Comparison of ENCODE assay signal across 18 mouse cellular contexts in the genomic region with DNA sequence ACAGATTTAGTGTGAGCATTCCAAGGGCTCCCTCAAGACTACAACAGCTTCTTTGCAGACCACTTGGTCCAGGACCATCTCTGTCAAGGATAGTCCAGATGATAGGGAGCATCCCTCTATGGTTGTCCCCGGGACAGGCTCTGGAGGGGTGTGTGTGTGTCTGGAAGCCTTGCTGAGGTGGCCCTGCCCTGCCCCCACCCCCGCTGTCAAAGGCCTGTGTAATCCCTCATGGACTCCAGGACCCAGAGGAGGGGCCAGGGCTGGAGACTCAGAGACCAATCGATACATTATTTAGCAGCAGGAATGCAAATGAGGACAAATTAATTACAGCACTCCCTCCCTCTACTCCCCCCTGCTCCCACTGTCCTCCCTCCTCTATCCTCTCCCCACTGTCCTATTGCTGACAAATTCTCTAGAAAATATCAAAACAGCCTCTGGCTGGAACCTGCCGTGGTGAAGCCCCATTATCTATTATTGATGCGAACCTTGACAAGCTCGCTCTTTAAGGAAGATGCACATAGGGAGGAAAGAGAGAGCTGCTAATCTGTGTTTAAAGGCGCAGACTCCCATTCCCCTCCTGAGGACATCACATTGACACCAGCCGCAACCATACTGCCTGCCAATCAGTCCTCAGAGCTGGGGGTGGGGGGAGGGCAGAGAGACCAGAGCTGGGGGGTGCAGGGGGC. TPM values are rescaled to one million over a fixed set of nuclear protein-coding genes. Genes with fewer than 3 reads are reported as not detected.
DNase-seq lines count a peak whose midpoint lies in the region; ATAC-seq lines count a peak whose summit lies in the region.
"Had no signal": no experiment of that assay in that cellular context is flagged by ENCODE, and none has a peak within 500 bp of the region (broad histone marks: within the 10 kb centered on the region; RNA-seq: fewer than 3 reads in every experiment).

No protein-coding gene starts in this region.

- DNase-seq in hindbrain, embryonic 10.5 days (ENCODE audit: low spot score): no peak
- no peak for DNase-seq in limb, embryonic 10.5 days (ENCODE audit: low spot score)
- DNase-seq in urinary bladder, postnatal 10 days (ENCODE audit: low spot score): no peak
- no peak for DNase-seq in adrenal gland, adult 2 months
- DNase-seq: cerebellum, adult 9-11 months; heart, adult 11 months; heart, postnatal 4 days; lung, adult 2 months; lung, postnatal 36 days; thymus, postnatal 14 days had no signal

- ATAC-seq in hindbrain, embryonic 13.5 days (ENCODE audit: low FRiP score): peak; percentile 46
- peak; percentile 54; the same call in 1 of the 2 replicates for ATAC-seq in midbrain, embryonic 12.5 days (ENCODE audit: low FRiP score, low read depth)
- ATAC-seq in neural tube, embryonic 13.5 days (ENCODE audit: low read depth): peak; percentile 62; the same call in 1 of the 2 replicates
- ATAC-seq: intestine, embryonic 16.5 days; liver, embryonic 12.5 days had no signal

- H3K4me3 ChIP-seq in hindbrain, embryonic 10.5 days: no peak overlapping the region
- H3K4me3 ChIP-seq in hindbrain, embryonic 13.5 days: no peak overlapping the region
- H3K4me3 ChIP-seq in midbrain, embryonic 12.5 days: no peak overlapping the region
- H3K4me3 ChIP-seq in neural tube, embryonic 13.5 days: no peak overlapping the region
- no peak overlapping the region for H3K4me3 ChIP-seq in limb, embryonic 10.5 days
- H3K4me3 ChIP-seq: embryonic facial prominence, embryonic 13.5 days; heart, embryonic 15.5 days; limb, embryonic 12.5 days; liver, embryonic 12.5 days had no signal

- H3K9ac ChIP-seq in hindbrain, embryonic 13.5 days: 0 out of 2 replicates have a peak overlapping the region, but pooled peaks have one; percentile 14
- H3K9ac ChIP-seq in midbrain, embryonic 12.5 days (replicated peaks): no peak overlapping the region
- H3K9ac ChIP-seq in neural tube, embryonic 13.5 days: peak overlapping the region; percentile 22; the same call in 1 of the 2 replicates
- H3K9ac ChIP-seq: embryonic facial prominence, embryonic 13.5 days; heart, embryonic 15.5 days; limb, embryonic 12.5 days; liver, embryonic 12.5 days had no signal

- 0 out of 2 replicates have a peak overlapping the region, but pooled peaks have one; percentile 21 for H3K4me2 ChIP-seq in hindbrain, embryonic 13.5 days
- no peak overlapping the region; the same call in 1 of the 2 replicates for H3K4me2 ChIP-seq in midbrain, embryonic 12.5 days (replicated peaks)
- H3K4me2 ChIP-seq in neural tube, embryonic 13.5 days: peak overlapping the region; percentile 21; the same call in 1 of the 2 replicates
- H3K4me2 ChIP-seq: embryonic facial prominence, embryonic 13.5 days; heart, embryonic 15.5 days; limb, embryonic 12.5 days; liver, embryonic 12.5 days had no signal

- peak overlapping the region; percentile 42; the same call in 1 of the 2 replicates for H3K27ac ChIP-seq in hindbrain, embryonic 10.5 days
- peak overlapping the region; percentile 55 for H3K27ac ChIP-seq in hindbrain, embryonic 13.5 days
- H3K27ac ChIP-seq in midbrain, embryonic 12.5 days (replicated peaks): peak overlapping the region; percentile 69
- H3K27ac ChIP-seq in neural tube, embryonic 13.5 days (replicated peaks): peak overlapping the region; percentile 74
- no peak overlapping the region for H3K27ac ChIP-seq in limb, embryonic 10.5 days
- H3K27ac ChIP-seq: embryonic facial prominence, embryonic 13.5 days; heart, embryonic 15.5 days; limb, embryonic 12.5 days; liver, embryonic 12.5 days had no signal

- H3K36me3 ChIP-seq in hindbrain, embryonic 10.5 days: no peaks in the 10 kb centered on the region
- no peaks in the 10 kb centered on the region for H3K36me3 ChIP-seq in hindbrain, embryonic 13.5 days
- no peaks in the 10 kb centered on the region for H3K36me3 ChIP-seq in midbrain, embryonic 12.5 days
- no peaks in the 10 kb centered on the region for H3K36me3 ChIP-seq in neural tube, embryonic 13.5 days
- no peaks in the 10 kb centered on the region for H3K36me3 ChIP-seq in limb, embryonic 10.5 days
- H3K36me3 ChIP-seq: embryonic facial prominence, embryonic 13.5 days; heart, embryonic 15.5 days; limb, embryonic 12.5 days; liver, embryonic 12.5 days had no signal

- no peaks in the 10 kb centered on the region for H3K9me3 ChIP-seq in hindbrain, embryonic 10.5 days
- no peaks in the 10 kb centered on the region for H3K9me3 ChIP-seq in hindbrain, embryonic 13.5 days
- no peaks in the 10 kb centered on the region for H3K9me3 ChIP-seq in midbrain, embryonic 12.5 days
- no peaks in the 10 kb centered on the region for H3K9me3 ChIP-seq in neural tube, embryonic 13.5 days
- H3K9me3 ChIP-seq in limb, embryonic 10.5 days (replicated peaks): no peaks in the 10 kb centered on the region
- H3K9me3 ChIP-seq: embryonic facial prominence, embryonic 13.5 days; heart, embryonic 15.5 days; limb, embryonic 12.5 days; liver, embryonic 12.5 days had no signal

- peaks cover 27% of the 10 kb centered on the region for H3K4me1 ChIP-seq in hindbrain, embryonic 10.5 days (replicated peaks)
- peaks cover 17% of the 10 kb centered on the region for H3K4me1 ChIP-seq in hindbrain, embryonic 13.5 days (replicated peaks)
- H3K4me1 ChIP-seq in midbrain, embryonic 12.5 days: peaks cover 11% of the 10 kb centered on the region
- H3K4me1 ChIP-seq in neural tube, embryonic 13.5 days (replicated peaks): peaks cover 17% of the 10 kb centered on the region
- peaks cover 11% of the 10 kb centered on the region; the same call in 1 of the 2 replicates for H3K4me1 ChIP-seq in limb, embryonic 10.5 days
- H3K4me1 ChIP-seq: limb, embryonic 12.5 days; liver, embryonic 12.5 days had no signal

- H3K27me3 ChIP-seq in hindbrain, embryonic 10.5 days (ENCODE audit: insufficient read depth, poor library complexity, severe bottlenecking): 0 out of 2 replicates have a peak, but pooled peaks cover 5% of the 10 kb centered on the region
- H3K27me3 ChIP-seq in hindbrain, embryonic 13.5 days: no peaks in the 10 kb centered on the region
- no peaks in the 10 kb centered on the region for H3K27me3 ChIP-seq in midbrain, embryonic 12.5 days
- H3K27me3 ChIP-seq in neural tube, embryonic 13.5 days: no peaks in the 10 kb centered on the region
- 0 out of 2 replicates have a peak, but pooled peaks cover 2% of the 10 kb centered on the region for H3K27me3 ChIP-seq in limb, embryonic 10.5 days (ENCODE audit: low read depth, poor library complexity, severe bottlenecking)
- H3K27me3 ChIP-seq: embryonic facial prominence, embryonic 13.5 days; limb, embryonic 12.5 days had no signal

- WGBS in hindbrain, embryonic 10.5 days: 27% methylated on average over 8 of the region's 8 CpGs
- 21% methylated on average over 8 of the region's 8 CpGs for WGBS in hindbrain, embryonic 13.5 days
- WGBS in midbrain, embryonic 12.5 days: 14% methylated on average over 8 of the region's 8 CpGs
- 16% methylated on average over 8 of the region's 8 CpGs for WGBS in neural tube, embryonic 13.5 days
- WGBS in limb, embryonic 10.5 days: 33% methylated on average over 8 of the region's 8 CpGs

RNA-seq across cellular contexts. Expression of a gene that starts 33.4 kb away (rescaled TPM):
- polyA plus RNA-seq in hindbrain, embryonic 10.5 days (2016; fragmentation: Nextera tagmentation; extraction: Ambion mirVana): 13.5 and 16.0 TPM in 2 replicates
- polyA plus RNA-seq in hindbrain, embryonic 13.5 days (2015; fragmentation: Nextera tagmentation; extraction: Ambion mirVana): 14.3 and 16.1 TPM in 2 replicates
- polyA plus RNA-seq in midbrain, embryonic 12.5 days (2016; fragmentation: Nextera tagmentation; extraction: Ambion mirVana): 22.5 and 24.1 TPM in 2 replicates
- polyA plus RNA-seq in neural tube, embryonic 13.5 days (2015; fragmentation: Nextera tagmentation; extraction: Ambion mirVana): 13.5 and 15.5 TPM in 2 replicates
- 17.2 and 18.1 TPM in 2 replicates for polyA plus RNA-seq in limb, embryonic 10.5 days (2016; fragmentation: Nextera tagmentation; extraction: Ambion mirVana)
- 10 to 100 TPM; 46.2 to 48.2 TPM for total RNA-seq in adrenal gland, adult 2 months (2021)
- 44.1 and 50.9 TPM in 2 replicates for polyA plus RNA-seq in adrenal gland, adult 2 months (2012; rRNA removed)
